Mouse (Mus musculus): ENCODE results near the gene Edem2. TPM values are rescaled to one million over a fixed set of nuclear protein-coding genes. Genes with fewer than 3 reads are reported as not detected.
"Not testable (repeated sequence)": the region's sequence is repeated elsewhere in the genome, so short reads cannot be mapped to it uniquely, and the experiment has no call there.

Gene Edem2
- polyA plus RNA-seq, 1 experiment from 2014 or later, result 24.9 TPM

DNA sequence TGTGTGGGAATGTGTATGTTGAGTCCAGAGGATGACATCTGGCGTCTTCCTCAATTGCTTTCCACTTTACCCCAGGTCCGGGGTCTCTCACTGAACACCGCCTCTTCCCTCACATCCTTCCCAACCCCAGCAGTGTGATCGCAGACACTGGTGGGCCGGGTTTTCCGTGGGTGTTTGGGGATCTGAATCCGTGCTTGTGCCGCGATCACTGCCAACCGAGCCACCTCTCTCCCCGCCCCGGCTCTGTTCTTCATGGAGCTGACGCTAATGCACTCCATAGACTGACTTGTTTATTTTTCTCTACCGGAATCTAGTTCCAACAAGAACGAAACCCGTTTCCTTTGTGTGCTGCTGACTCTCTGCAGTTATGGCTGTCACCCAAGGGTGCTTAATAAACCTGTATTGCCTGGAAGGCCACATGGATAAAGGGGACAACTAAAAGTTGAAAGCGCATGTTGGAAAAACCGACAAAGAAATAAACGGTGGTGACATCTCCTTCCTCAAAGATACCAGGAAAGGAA, 27.8 kb downstream of the Edem2 start:
- DNase-seq (ENCODE audit: low spot score) (no peak), ATAC-seq (ENCODE audit: insufficient number of reproducible peaks, low FRiP score, low TSS enrichment, low read depth) (no peak)
- H3K36me3 ChIP-seq (ENCODE audit: control insufficient read depth, insufficient read depth, low read length), result peaks cover 2% of the 10 kb centered on the region; the same call in 1 of the 2 replicates
- H3K4me1 ChIP-seq (ENCODE audit: control insufficient read depth, insufficient read depth, low read length), result no peaks in the 10 kb centered on the region
- H3K4me3 ChIP-seq (ENCODE audit: low read depth, low read length), result no peak overlapping the region
- H3K4me2 ChIP-seq (ENCODE audit: low read depth, severe bottlenecking), result no peak overlapping the region
- WGBS, result 90% methylated on average over 19 of the region's 19 CpGs
- H3K9me3 ChIP-seq (ENCODE audit: control insufficient read depth, low read length), result no peaks in the 10 kb centered on the region
- no peak overlapping the region for H3K27ac ChIP-seq (replicated peaks; ENCODE audit: low read depth, low read length)
- H3K9ac ChIP-seq (ENCODE audit: low read length), result no peak overlapping the region
- no peaks in the 10 kb centered on the region for H3K27me3 ChIP-seq (ENCODE audit: control insufficient read depth, insufficient read depth, low read length)

DNA sequence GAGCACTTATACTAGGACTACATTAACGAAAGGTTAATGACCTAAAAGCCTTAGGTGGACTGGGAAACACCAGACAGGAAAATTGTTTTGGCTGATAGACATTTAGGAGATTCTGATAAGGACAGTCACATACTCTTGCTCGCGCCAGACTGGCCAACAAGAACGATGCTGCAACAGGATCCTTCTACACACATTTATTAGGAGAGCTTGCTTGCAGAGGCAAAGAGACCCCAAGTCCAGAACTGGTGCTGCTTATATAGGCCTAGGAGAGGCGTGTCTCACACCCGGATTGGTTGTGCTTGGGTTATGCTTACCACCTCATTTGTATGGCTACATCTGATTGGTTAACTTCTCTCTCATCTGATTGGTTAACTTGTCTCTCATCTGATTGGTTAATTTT, 30.8 kb downstream of the Edem2 start:
- not testable (repeated sequence) for H3K4me3 ChIP-seq (ENCODE audit: low read depth, low read length); H3K4me1 ChIP-seq (ENCODE audit: control insufficient read depth, insufficient read depth, low read length); ATAC-seq (ENCODE audit: insufficient number of reproducible peaks, low FRiP score, low TSS enrichment, low read depth); H3K36me3 ChIP-seq (ENCODE audit: control insufficient read depth, insufficient read depth, low read length); H3K27me3 ChIP-seq (ENCODE audit: control insufficient read depth, insufficient read depth, low read length); DNase-seq (ENCODE audit: low spot score); H3K9me3 ChIP-seq (ENCODE audit: control insufficient read depth, low read length); H3K4me2 ChIP-seq (ENCODE audit: low read depth, severe bottlenecking); H3K27ac ChIP-seq (replicated peaks; ENCODE audit: low read depth, low read length); H3K9ac ChIP-seq (ENCODE audit: low read length)
- WGBS, result 91% methylated on average over 6 of the region's 6 CpGs

DNA sequence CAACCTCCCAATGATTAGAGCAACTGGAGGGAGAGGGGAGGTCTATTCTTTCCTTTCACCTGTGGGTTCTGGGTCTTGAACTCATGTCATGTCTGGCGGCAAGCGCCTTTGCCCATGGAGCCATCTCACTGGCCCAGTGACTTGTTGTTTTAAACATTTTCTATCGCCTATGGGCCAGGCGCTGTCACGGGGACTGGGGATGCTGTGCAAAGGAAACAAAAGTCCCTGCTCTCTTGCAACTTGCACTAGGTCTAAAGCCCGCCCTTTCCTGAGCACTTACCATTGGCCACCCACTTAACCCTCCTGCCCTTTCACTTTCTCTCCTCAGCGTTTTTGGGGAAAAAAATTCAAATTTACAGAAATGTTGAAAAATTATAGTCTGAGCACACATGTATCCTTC, 32.4 kb downstream of the Edem2 start:
- no peaks in the 10 kb centered on the region for H3K4me1 ChIP-seq (ENCODE audit: control insufficient read depth, insufficient read depth, low read length)
- H3K4me2 ChIP-seq (ENCODE audit: low read depth, severe bottlenecking), result no peak overlapping the region
- 76% methylated on average over 7 of the region's 7 CpGs for WGBS
- H3K27ac ChIP-seq (replicated peaks; ENCODE audit: low read depth, low read length), result no peak overlapping the region
- DNase-seq (ENCODE audit: low spot score) (no peak), ATAC-seq (ENCODE audit: insufficient number of reproducible peaks, low FRiP score, low TSS enrichment, low read depth) (no peak)
- H3K36me3 ChIP-seq (ENCODE audit: control insufficient read depth, insufficient read depth, low read length), result peaks cover 2% of the 10 kb centered on the region; the same call in 1 of the 2 replicates
- no peaks in the 10 kb centered on the region for H3K9me3 ChIP-seq (ENCODE audit: control insufficient read depth, low read length)
- no peaks in the 10 kb centered on the region for H3K27me3 ChIP-seq (ENCODE audit: control insufficient read depth, insufficient read depth, low read length)
- no peak overlapping the region for H3K9ac ChIP-seq (ENCODE audit: low read length)
- no peak overlapping the region for H3K4me3 ChIP-seq (ENCODE audit: low read depth, low read length)

DNA sequence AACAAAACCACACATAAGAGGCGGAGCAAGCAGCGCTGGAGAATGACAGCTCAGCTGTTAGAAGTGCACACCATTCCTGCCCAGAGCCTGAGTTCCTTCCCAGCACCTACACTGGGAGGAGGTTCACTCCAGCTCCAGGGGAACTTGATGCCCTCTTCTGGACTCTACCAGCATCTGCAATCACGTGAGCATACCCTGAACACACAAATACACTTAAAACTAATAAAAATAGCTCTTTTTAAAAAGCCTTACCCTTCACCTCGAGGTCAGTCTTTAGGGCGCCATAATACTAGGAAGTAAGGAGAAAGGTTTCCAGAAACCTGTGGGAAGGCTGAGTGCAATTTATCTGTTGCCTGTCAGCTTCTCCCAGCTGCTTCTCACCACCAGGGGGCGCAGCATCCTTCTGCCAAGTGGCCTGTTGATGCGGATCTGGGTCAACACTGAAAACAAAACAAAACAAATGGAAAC, 33.1 kb downstream of the Edem2 start:
- no peak overlapping the region for H3K4me2 ChIP-seq (ENCODE audit: low read depth, severe bottlenecking)
- no peak overlapping the region for H3K4me3 ChIP-seq (ENCODE audit: low read depth, low read length)
- ATAC-seq (ENCODE audit: insufficient number of reproducible peaks, low FRiP score, low TSS enrichment, low read depth) (no peak), DNase-seq (ENCODE audit: low spot score) (peak; percentile 89)
- H3K4me1 ChIP-seq (ENCODE audit: control insufficient read depth, insufficient read depth, low read length), result no peaks in the 10 kb centered on the region
- peaks cover under 1% of the 10 kb centered on the region; the same call in 1 of the 2 replicates for H3K36me3 ChIP-seq (ENCODE audit: control insufficient read depth, insufficient read depth, low read length)
- H3K9me3 ChIP-seq (ENCODE audit: control insufficient read depth, low read length), result no peaks in the 10 kb centered on the region
- H3K27ac ChIP-seq (replicated peaks; ENCODE audit: low read depth, low read length), result no peak overlapping the region
- 17% methylated on average over 7 of the region's 7 CpGs for WGBS
- no peaks in the 10 kb centered on the region for H3K27me3 ChIP-seq (ENCODE audit: control insufficient read depth, insufficient read depth, low read length)
- H3K9ac ChIP-seq (ENCODE audit: low read length), result no peak overlapping the region

DNA sequence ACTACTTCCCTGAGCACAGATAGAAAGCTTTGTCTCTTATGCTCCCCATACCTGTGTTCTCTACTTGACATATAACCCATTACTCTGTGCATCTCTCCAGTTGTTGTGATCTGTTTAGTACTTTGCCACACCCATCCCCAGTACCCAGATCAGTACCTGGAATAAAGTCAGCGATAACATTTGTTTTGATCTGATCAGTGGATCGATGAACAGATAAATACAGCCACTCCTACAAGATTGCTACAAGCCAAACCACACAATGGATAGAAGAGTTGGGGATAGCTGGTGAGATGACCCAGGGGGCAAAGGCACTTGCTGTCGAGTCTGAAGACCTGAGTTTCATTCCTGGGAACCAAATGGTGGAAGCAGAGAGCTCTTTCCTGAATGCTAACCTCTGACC, 34.0 kb downstream of the Edem2 start:
- WGBS, result 63% methylated on average over 3 of the region's 3 CpGs
- H3K4me2 ChIP-seq (ENCODE audit: low read depth, severe bottlenecking), result no peak overlapping the region
- DNase-seq (ENCODE audit: low spot score) (no peak), ATAC-seq (ENCODE audit: insufficient number of reproducible peaks, low FRiP score, low TSS enrichment, low read depth) (no peak)
- no peaks in the 10 kb centered on the region for H3K27me3 ChIP-seq (ENCODE audit: control insufficient read depth, insufficient read depth, low read length)
- no peak overlapping the region for H3K4me3 ChIP-seq (ENCODE audit: low read depth, low read length)
- H3K4me1 ChIP-seq (ENCODE audit: control insufficient read depth, insufficient read depth, low read length), result peaks cover 7% of the 10 kb centered on the region; the same call in 1 of the 2 replicates
- H3K27ac ChIP-seq (replicated peaks; ENCODE audit: low read depth, low read length), result no peak overlapping the region
- H3K9ac ChIP-seq (ENCODE audit: low read length), result no peak overlapping the region
- H3K36me3 ChIP-seq (ENCODE audit: control insufficient read depth, insufficient read depth, low read length), result no peaks in the 10 kb centered on the region
- no peaks in the 10 kb centered on the region for H3K9me3 ChIP-seq (ENCODE audit: control insufficient read depth, low read length)

DNA sequence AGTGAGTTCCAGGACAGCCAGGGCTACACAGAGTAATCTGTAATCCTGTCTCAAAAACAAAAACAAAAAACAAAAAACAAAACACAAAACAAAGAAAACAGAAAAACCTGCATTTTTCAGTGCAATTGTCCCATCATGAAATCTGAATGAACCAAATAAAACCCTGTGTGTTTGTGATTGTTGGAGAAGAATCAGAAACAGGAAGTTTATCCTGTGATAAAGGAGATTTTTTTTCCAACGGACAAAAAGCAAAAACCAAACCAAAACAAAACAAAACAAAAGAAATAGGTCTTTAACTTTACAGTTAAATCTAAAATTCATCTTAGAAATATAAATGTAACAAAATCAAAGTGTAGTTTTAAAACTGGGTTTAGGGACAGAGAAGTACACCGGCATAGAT, 34.7 kb downstream of the Edem2 start:
- no peak overlapping the region for H3K4me2 ChIP-seq (ENCODE audit: low read depth, severe bottlenecking)
- no peak for ATAC-seq (ENCODE audit: insufficient number of reproducible peaks, low FRiP score, low TSS enrichment, low read depth)
- H3K27ac ChIP-seq (replicated peaks; ENCODE audit: low read depth, low read length), result no peak overlapping the region
- no peaks in the 10 kb centered on the region for H3K36me3 ChIP-seq (ENCODE audit: control insufficient read depth, insufficient read depth, low read length)
- no peaks in the 10 kb centered on the region for H3K27me3 ChIP-seq (ENCODE audit: control insufficient read depth, insufficient read depth, low read length)
- peaks cover 8% of the 10 kb centered on the region; the same call in 1 of the 2 replicates for H3K4me1 ChIP-seq (ENCODE audit: control insufficient read depth, insufficient read depth, low read length)
- DNase-seq (ENCODE audit: low spot score), result no peak
- H3K9me3 ChIP-seq (ENCODE audit: control insufficient read depth, low read length), result no peaks in the 10 kb centered on the region
- 79% methylated on average over 2 of the region's 2 CpGs for WGBS
- no peak overlapping the region for H3K9ac ChIP-seq (ENCODE audit: low read length)
- H3K4me3 ChIP-seq (ENCODE audit: low read depth, low read length), result no peak overlapping the region

DNA sequence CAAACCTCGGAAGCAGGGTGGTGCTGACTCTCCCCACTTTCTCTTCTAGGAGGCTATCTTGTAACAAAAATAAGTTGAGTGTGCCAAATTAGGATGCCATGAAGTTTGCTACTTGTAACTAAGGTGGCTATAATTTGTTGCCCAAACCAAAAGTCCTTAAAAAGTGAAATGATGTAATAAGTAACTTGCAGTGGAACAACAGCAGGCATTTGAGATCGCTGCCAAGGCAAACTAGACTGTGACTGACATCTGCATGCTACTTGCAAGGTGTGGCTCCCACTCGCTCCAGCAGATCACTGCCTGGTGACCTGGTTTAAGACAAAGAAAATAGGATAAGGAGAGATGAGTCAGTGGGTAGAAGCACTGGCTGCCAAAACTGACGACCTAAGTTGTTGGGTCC, 36.1 kb downstream of the Edem2 start:
- ATAC-seq (ENCODE audit: insufficient number of reproducible peaks, low FRiP score, low TSS enrichment, low read depth) (no peak), DNase-seq (ENCODE audit: low spot score) (no peak)
- peaks cover 8% of the 10 kb centered on the region; the same call in 1 of the 2 replicates for H3K4me1 ChIP-seq (ENCODE audit: control insufficient read depth, insufficient read depth, low read length)
- H3K27ac ChIP-seq (replicated peaks; ENCODE audit: low read depth, low read length), result no peak overlapping the region
- no peak overlapping the region for H3K4me2 ChIP-seq (ENCODE audit: low read depth, severe bottlenecking)
- no peaks in the 10 kb centered on the region for H3K9me3 ChIP-seq (ENCODE audit: control insufficient read depth, low read length)
- no peak overlapping the region for H3K9ac ChIP-seq (ENCODE audit: low read length)
- no peak overlapping the region for H3K4me3 ChIP-seq (ENCODE audit: low read depth, low read length)
- no peaks in the 10 kb centered on the region for H3K27me3 ChIP-seq (ENCODE audit: control insufficient read depth, insufficient read depth, low read length)
- no peaks in the 10 kb centered on the region for H3K36me3 ChIP-seq (ENCODE audit: control insufficient read depth, insufficient read depth, low read length)
- 79% methylated on average over 4 of the region's 4 CpGs for WGBS

DNA sequence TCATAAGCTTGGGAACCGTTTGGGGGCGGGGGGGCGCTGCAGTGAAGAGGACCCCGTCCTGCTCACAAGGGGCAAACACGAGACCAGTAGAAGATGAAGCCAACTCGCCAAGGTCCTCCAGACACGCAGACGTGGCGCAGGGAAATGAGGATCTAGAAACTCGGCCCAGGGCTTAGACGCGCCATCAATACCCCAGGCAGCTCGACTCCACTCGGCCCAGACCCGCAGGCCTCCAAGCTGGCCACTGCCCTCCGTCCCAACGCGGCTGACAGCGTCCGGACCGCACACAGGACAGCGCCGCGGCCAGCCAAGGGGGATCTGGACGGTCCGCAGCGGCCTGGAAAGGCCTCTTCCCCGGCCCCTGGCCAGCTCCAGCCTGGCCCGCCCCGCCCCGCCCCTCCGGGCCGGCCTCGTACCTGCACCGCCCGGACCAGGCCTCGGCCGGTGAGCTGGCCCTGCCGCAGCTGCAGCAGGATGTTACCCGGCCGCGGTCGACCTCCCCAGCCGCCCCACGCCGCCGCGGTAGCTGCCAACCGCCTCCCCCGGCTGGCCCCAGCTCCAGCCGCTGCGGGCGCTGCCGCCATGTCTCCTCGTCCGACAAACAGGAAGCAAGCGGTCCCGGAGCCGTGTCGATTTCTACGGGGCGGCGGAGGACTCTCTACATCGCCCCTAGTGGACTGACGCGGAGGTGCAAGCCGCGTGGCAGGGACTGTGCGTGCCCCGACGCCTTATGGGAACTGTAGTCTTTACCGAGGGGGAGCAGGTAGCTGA, 37.4 kb downstream of the Edem2 start, which contains the start of gene Trpc4ap:
Gene Trpc4ap, minus strand, starts transcription at position 662 of the 771 bp plus-strand sequence.
- Histone ChIP-seq H3K4me3 (ENCODE audit: low read depth, low read length) (peak within 1 kb of the TSS; percentile 96), H3K27me3 (ENCODE audit: control insufficient read depth, insufficient read depth, low read length) (no peaks in the 10 kb centered on the region), H3K9me3 (ENCODE audit: control insufficient read depth, low read length) (no peaks in the 10 kb centered on the region), H3K36me3 (ENCODE audit: control insufficient read depth, insufficient read depth, low read length) (no peaks in the 10 kb centered on the region), H3K27ac (replicated peaks; ENCODE audit: low read depth, low read length) (peak within 1 kb of the TSS; percentile 77), H3K9ac (ENCODE audit: low read length) (peak within 1 kb of the TSS; percentile 97), H3K4me1 (ENCODE audit: control insufficient read depth, insufficient read depth, low read length) (peaks cover 8% of the 10 kb centered on the region; the same call in 1 of the 2 replicates), H3K4me2 (ENCODE audit: low read depth, severe bottlenecking) (peak within 1 kb of the TSS; percentile 76)
- DNase-seq (ENCODE audit: low spot score) (peak; percentile 99), ATAC-seq (ENCODE audit: insufficient number of reproducible peaks, low FRiP score, low TSS enrichment, low read depth) (peak; percentile 92)
- under 1% methylated on average over 60 of the region's 72 CpGs for WGBS

Data from limb, embryonic 11.5 days (tissue).